Mouse (Mus musculus) G1E-ER4 (cell line): ENCODE results near the gene Epha6. TPM values are rescaled to one million over a fixed set of nuclear protein-coding genes. Genes with fewer than 3 reads are reported as not detected.

Experiments used
- GATA1 ChIP-seq: IDR thresholded peaks from one replicate; pipeline ENCODE4 v1.8.0; 2012; ENCODE audit warnings: low read length, inconsistent platforms
- polyA plus RNA-seq: library from polyadenylated mRNA; stranded (reverse); fragments of >175 nt; gene quantifications from 2 replicates; pipeline ENCODE4 v1.2.3, GENCODE M21; 2012

The Epha6 gene
- polyA plus RNA-seq, 1 experiment, result not detected

- TF ChIP-seq GATA1, result no peak
Measured at GRCm38 (mm10) chr16:60175580-60175979, 429.8 kb downstream of the Epha6 start.

- no peak for TF ChIP-seq GATA1
Measured at GRCm38 (mm10) chr16:60152439-60152838, 452.9 kb downstream of the Epha6 start.

GRCm38 (mm10) chr16:60144370-60144769 lies 461.0 kb downstream of the Epha6 start:
- TF ChIP-seq GATA1, result no peak

DNA sequence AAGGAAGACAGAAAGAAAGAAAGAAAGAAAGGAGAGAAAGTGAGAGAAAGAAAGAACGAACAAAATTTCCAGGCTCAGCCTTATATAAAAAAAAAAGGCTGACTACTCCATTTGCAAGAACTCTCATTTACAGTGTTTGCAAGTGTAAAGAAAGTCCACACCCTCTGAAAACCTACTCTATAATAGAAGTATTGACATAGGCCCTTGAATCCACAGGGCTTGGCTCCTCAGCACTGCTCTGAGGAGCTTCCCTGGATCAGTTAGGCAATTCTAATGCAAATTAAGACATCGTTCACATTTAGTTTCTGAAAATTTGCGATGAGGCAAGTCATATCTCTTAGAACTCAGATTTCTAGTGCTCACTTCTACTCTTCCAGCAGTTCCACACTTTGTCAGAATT lies 483.9 kb downstream of the Epha6 start:
- no peak for TF ChIP-seq GATA1

DNA sequence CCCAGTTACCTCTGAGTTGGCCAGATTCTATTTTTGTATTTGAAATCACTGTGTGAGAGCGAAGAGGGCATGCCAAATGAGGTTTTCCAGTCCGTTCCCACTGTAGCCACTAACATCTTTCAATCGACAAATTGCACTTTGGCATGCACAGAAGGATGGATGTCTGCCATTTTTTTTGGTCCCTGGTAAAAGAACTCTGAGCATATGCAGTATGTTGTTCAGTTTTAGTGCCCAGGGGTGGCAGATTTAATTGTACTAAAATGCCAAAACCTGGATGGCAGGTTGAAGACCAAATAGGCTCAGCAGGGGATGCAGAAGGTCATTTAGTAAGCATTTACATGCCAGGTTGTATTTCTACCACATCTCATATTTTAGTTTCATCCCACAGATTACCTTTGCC lies 503.1 kb downstream of the Epha6 start:
- no peak for TF ChIP-seq GATA1

DNA sequence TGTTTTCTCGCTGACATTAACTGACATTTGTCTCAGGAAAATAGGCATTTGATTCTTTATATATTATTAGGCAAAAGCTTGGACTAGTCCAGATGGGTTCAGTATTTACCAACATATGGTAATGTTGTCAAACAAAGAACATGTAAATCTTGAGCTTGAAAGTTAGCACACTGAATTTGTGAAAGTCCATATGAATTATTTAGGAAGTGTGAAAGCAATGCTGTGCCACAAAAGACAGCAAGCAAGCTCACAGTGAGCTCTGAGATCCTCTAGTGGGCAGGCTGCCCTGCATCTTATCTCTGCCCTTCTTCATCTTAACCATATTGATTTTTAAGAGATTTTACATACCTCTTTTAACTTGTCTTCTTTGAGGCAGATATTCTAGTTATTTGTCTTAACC lies 510.0 kb downstream of the Epha6 start:
- no peak for TF ChIP-seq GATA1

DNA sequence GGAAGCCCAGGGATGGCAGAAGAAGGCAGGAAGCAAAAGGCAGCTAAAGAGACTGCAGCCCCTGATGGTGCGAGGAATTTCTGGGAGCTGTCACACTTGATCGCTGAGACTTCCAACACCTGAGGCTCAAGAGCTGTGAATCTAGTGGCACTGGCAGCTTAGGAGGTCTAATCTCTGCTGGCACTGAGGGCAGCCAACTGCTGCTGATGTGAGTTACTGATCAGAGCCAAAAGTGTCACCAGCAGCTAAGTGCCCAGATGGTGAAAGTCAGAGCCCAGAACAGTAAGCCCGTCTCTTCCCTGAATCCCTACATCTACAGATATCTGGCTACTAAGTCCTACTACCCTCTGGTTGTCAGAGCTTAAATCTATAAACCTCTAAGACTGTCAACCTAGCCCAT lies 518.4 kb downstream of the Epha6 start:
- TF ChIP-seq GATA1, result no peak

GRCm38 (mm10) chr16:60070457-60071112 lies 534.7 kb downstream of the Epha6 start:
- TF ChIP-seq GATA1, result no peak

DNA sequence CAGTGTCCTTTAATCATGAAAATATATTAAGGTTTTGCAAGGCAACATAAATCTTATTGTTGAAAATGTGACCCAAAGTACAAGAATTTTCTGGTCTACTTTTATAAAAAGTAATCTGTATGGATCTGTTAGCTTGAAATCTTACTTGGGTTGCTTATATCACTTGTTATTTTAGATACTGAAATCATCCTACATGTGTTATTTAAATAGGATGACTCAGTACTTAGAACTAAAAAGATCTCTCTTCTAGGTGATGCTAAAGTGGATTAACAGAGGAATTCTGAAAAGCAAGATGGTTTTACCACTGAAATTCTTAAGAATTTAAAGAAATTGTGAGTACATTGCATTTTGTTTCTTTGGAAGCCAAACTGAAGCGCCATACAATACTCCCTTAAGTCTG lies 561.5 kb downstream of the Epha6 start:
- no peak for TF ChIP-seq GATA1

DNA sequence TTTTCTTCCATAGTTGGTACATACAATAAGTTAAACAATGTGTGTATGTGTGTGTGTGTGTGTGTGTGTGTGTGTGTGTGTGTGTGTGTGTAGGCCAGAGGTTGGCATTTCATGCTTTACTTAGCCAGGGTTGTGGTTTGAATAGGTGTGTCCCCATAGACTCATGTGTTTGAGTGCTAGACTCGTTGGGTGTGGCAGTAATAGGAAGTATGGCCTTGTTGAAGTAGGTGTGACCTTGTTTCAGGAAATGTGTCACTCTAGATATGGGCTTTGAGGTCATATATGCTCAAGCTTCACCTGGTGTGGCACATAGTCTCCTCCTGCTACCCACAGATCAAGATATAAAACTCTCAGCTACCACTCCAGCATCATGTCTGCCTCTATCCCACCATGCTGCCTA lies 577.0 kb downstream of the Epha6 start:
- no peak for TF ChIP-seq GATA1

DNA sequence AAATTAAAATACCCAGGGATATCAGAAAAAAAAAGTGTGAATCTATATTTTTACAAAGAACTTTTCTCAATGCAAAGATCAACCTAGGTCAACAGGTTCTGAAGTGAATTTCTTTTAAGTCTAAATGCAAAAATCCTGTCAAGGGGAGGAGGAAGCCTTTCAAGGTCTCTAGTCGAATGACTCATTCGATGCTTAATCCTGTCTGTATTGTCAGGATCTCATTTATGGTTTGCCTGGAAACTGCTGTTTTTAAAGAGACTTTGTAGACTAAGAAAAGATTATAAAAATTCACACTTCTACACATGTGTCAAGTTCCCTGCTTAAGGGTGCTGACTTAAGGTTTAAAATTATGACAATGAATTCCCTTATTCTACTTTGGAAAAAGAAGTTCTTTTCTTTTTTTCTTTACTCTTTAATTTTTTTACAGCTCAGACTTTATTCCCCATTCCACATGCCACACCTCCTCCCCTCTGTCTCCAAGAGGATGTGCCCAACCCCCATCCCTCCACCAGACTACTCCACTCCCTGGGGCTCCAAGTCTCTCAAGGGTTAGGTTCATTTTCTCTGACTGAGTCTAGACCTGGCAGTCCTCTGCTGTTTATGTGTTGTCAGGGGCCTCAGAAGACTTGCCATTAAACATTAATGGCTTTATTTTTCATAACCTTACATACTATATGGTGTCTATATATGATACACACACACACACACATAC lies 598.3 kb downstream of the Epha6 start:
- TF ChIP-seq GATA1, result no peak

DNA sequence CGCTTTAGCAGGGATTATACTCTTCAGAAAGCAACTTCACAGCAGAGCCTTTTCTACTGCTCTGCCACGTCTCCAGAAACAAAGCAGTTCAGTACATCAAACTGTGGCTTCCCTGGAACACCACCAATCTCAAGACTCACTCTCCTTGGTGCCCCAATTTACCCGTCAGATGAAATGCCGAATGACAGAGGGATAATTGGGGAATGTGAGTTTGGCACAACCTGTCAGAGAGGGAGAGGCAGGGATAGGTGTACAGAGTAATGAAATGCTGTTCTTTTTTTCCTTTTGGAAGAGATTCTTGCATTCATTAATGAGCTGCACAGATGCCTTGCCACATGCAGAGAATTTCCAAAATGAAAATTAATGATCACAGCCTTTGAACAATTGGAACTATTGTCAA lies 635.5 kb downstream of the Epha6 start:
- TF ChIP-seq GATA1, result no peak

GRCm38 (mm10) chr16:59955731-59956130 lies 649.6 kb downstream of the Epha6 start:
- TF ChIP-seq GATA1, result no peak

- no peak for TF ChIP-seq GATA1
Measured at GRCm38 (mm10) chr16:59923696-59924095, 681.6 kb downstream of the Epha6 start.

GRCm38 (mm10) chr16:59880073-59880472 lies 725.3 kb downstream of the Epha6 start:
- no peak for TF ChIP-seq GATA1

GRCm38 (mm10) chr16:59871792-59872191 lies 733.5 kb downstream of the Epha6 start:
- no peak for TF ChIP-seq GATA1

DNA sequence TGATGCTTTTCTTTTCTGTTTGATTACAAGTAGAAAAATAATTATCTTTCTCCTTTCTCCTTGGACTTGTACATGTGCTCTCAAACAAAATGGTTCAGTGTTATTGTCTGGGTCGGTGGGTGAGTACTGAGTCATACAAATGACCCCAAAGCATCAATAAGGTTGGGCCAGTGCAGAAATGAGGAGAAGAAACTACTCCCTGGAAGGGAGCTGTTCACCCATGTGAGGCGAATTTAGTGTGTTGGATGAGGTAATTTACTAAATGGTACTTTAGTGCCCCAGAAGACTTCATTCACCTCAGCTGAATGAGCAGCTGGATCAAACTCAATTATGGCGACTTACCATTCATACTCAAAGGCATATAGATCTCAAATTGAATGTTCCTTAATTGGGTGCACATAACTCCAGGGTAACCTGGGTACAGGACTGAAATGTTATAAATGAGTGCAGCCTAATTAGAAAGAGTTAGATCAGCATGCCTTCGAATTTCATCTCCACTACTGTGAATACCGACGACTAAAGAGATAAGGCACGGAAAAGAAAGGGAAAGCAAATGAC lies 751.1 kb downstream of the Epha6 start:
- TF ChIP-seq GATA1, result no peak
